Mouse (Mus musculus) midbrain, postnatal 0 days (tissue): ENCODE data around the gene Gpr4. TPM values are rescaled to one million over a fixed set of nuclear protein-coding genes. Genes with fewer than 3 reads are reported as not detected.

Source experiments
- ATAC-seq: fragments of 200-750 bp; cut with Nextera tagmentation; 2 replicates; pipeline ENCODE4 v1.8.0; 2017; ENCODE audit warnings: moderate number of reproducible peaks, mild to moderate bottlenecking, moderate TSS enrichment, moderate library complexity; ENCODE audit not compliant: low FRiP score
- DNase-seq: peaks from one replicate; pipeline ENCODE4 v3.0.0-alpha.2; 2015; ENCODE audit warnings: low spot score
- H3K27ac ChIP-seq: fragments of 300-500 bp; sonication (generic); 2 replicates; pipeline ENCODE4 v1.5.1; 2014; ENCODE audit warnings: low read depth, mild to moderate bottlenecking, low read length, mixed read lengths
- H3K27me3 ChIP-seq: fragments of 300-500 bp; sonication (generic); 2 replicates; pipeline ENCODE4 v1.6.1; 2014; ENCODE audit warnings: low read length, control low read depth, mixed read lengths; ENCODE audit not compliant: insufficient read depth
- H3K36me3 ChIP-seq: fragments of 300-500 bp; sonication (generic); 2 replicates; pipeline ENCODE4 v1.6.1; 2014; ENCODE audit warnings: low read length, control low read depth, mixed read lengths; ENCODE audit not compliant: insufficient read depth
- H3K4me1 ChIP-seq: fragments of 300-500 bp; sonication (generic); 2 replicates; pipeline ENCODE4 v1.6.1; 2014; ENCODE audit warnings: mild to moderate bottlenecking, control low read depth, antibody characterized with exemption, low read length, mixed read lengths; ENCODE audit not compliant: insufficient read depth
- H3K4me2 ChIP-seq: fragments of 300-500 bp; sonication (generic); 2 replicates; pipeline ENCODE4 v1.6.1; 2014; ENCODE audit warnings: low read depth, mild to moderate bottlenecking, low read length, mixed read lengths; ENCODE audit not compliant: poor library complexity, severe bottlenecking
- H3K4me3 ChIP-seq: fragments of 300-500 bp; sonication (generic); 2 replicates; pipeline ENCODE4 v1.5.1; 2014; ENCODE audit warnings: low read depth, mild to moderate bottlenecking, low read length, moderate library complexity
- H3K9ac ChIP-seq: fragments of 300-500 bp; sonication (generic); replicated peaks from 2 replicates; pipeline ENCODE4 v1.6.1; 2014; ENCODE audit warnings: mild to moderate bottlenecking, low read length, moderate library complexity, mixed read lengths; ENCODE audit not compliant: poor library complexity, severe bottlenecking
- H3K9me3 ChIP-seq: fragments of 300-500 bp; sonication (generic); 2 replicates; pipeline ENCODE4 v1.6.1; 2016; ENCODE audit warnings: low read length, control low read depth
- CTCF ChIP-seq: IDR thresholded peaks from 2 replicates; pipeline ENCODE4 v1.5.1; 2016; ENCODE audit warnings: antibody characterized with exemption, mild to moderate bottlenecking
- WGBS: fragments of 180-500 bp; shearing (Covaris S2); extraction: QIAGEN DNeasy Blood & Tissue Kit; methylation state at CpG from one replicate; pipeline ENCODE4 v1.1.7; 2014; 5-methylcytosine and 5-hydroxymethylcytosine counted together
- polyA plus RNA-seq: library from polyadenylated mRNA; unstranded; fragments of >200 nt; fragmentation: Nextera tagmentation; extraction: Ambion mirVana; gene quantifications from 2 replicates; pipeline ENCODE4 v1.2.1, GENCODE M21; 2015
- total RNA-seq: library from RNA; depleted of rRNA; stranded (reverse); fragments of >200 nt; gene quantifications from 2 replicates; pipeline ENCODE4 v1.2.3, GENCODE M21; 2014; rRNA removed

The Gpr4 gene
- total RNA-seq (3.1 and 4.7 TPM in 2 replicates), polyA plus RNA-seq (6.1 and 6.2 TPM in 2 replicates)

- H3K9ac ChIP-seq: peak within 1 kb of the TSS; percentile 51
- H3K27ac ChIP-seq: no peak within 1 kb of the TSS
- 0 out of 2 replicates have a peak, but pooled peaks have one; percentile 2 for TF ChIP-seq CTCF
- no peaks in the 10 kb centered on the region for H3K4me1 ChIP-seq
- DNase-seq: peak; percentile 17
- ATAC-seq: peak; percentile 39; the same call in 1 of the 2 replicates
- no peaks in the 10 kb centered on the region for H3K27me3 ChIP-seq
- H3K9me3 ChIP-seq: no peaks in the 10 kb centered on the region
- 3% methylated on average over 24 of the region's 30 CpGs for WGBS
- H3K4me2 ChIP-seq: peak within 1 kb of the TSS; percentile 72
- no peaks in the 10 kb centered on the region for H3K36me3 ChIP-seq
- peak within 1 kb of the TSS; percentile 45 for H3K4me3 ChIP-seq
Observed at GRCm38 (mm10) chr7:19211996-19212755, at the start of gene Gpr4. Gpr4 (plus strand) TSS chr7:19212538.

GRCm38 (mm10) chr7:19162928-19163327 is 49.4 kb upstream of the Gpr4 start:
- Histone ChIP-seq H3K4me2 (no peak overlapping the region), H3K9ac (no peak overlapping the region), H3K4me1 (peaks cover 8% of the 10 kb centered on the region; the same call in 1 of the 2 replicates), H3K27ac (no peak overlapping the region), H3K4me3 (no peak overlapping the region), H3K9me3 (no peaks in the 10 kb centered on the region), H3K27me3 (peaks cover 9% of the 10 kb centered on the region; the same call in 1 of the 2 replicates), H3K36me3 (no peaks in the 10 kb centered on the region)
- TF ChIP-seq CTCF: no peak
- ATAC-seq (no peak), DNase-seq (no peak)
- WGBS: 90% methylated on average over 7 of the region's 7 CpGs

GRCm38 (mm10) chr7:19163752-19164151 is 48.6 kb upstream of the Gpr4 start:
- H3K4me3 ChIP-seq: no peak overlapping the region
- no peak for TF ChIP-seq CTCF
- H3K9me3 ChIP-seq: no peaks in the 10 kb centered on the region
- peak overlapping the region; percentile 24; the same call in 1 of the 2 replicates for H3K4me2 ChIP-seq
- H3K27ac ChIP-seq: no peak overlapping the region
- peaks cover 9% of the 10 kb centered on the region; the same call in 1 of the 2 replicates for H3K27me3 ChIP-seq
- ATAC-seq: no peak
- no peak overlapping the region for H3K9ac ChIP-seq
- DNase-seq: no peak
- peaks cover 8% of the 10 kb centered on the region; the same call in 1 of the 2 replicates for H3K4me1 ChIP-seq
- no peaks in the 10 kb centered on the region for H3K36me3 ChIP-seq
- WGBS: 30% methylated on average over 12 of the region's 12 CpGs

- 2% methylated on average over 6 of the region's 6 CpGs for WGBS
- DNase-seq: no peak
- peak overlapping the region; percentile 24; the same call in 1 of the 2 replicates for H3K4me2 ChIP-seq
Observed at GRCm38 (mm10) chr7:19164189-19164588, 48.1 kb upstream of the Gpr4 start.

GRCm38 (mm10) chr7:19164978-19165377 is 47.4 kb upstream of the Gpr4 start:
- 6% methylated on average over 13 of the region's 13 CpGs for WGBS
- H3K36me3 ChIP-seq: no peaks in the 10 kb centered on the region
- H3K27me3 ChIP-seq: peaks cover 9% of the 10 kb centered on the region; the same call in 1 of the 2 replicates
- no peak overlapping the region for H3K9ac ChIP-seq
- no peak for ATAC-seq
- no peak for TF ChIP-seq CTCF
- no peak overlapping the region for H3K4me3 ChIP-seq
- peaks cover 3% of the 10 kb centered on the region; the same call in 1 of the 2 replicates for H3K4me1 ChIP-seq
- H3K4me2 ChIP-seq: peak overlapping the region; percentile 20
- no peaks in the 10 kb centered on the region for H3K9me3 ChIP-seq
- no peak for DNase-seq
- H3K27ac ChIP-seq: no peak overlapping the region

More at GRCm38 (mm10) chr7:19164189-19164588, 48.1 kb upstream of the Gpr4 start:
- H3K4me3 ChIP-seq: no peak overlapping the region
- peaks cover 9% of the 10 kb centered on the region; the same call in 1 of the 2 replicates for H3K27me3 ChIP-seq
- H3K27ac ChIP-seq: no peak overlapping the region
- H3K4me1 ChIP-seq: peaks cover 8% of the 10 kb centered on the region; the same call in 1 of the 2 replicates
- H3K9me3 ChIP-seq: no peaks in the 10 kb centered on the region
- no peak overlapping the region for H3K9ac ChIP-seq
- TF ChIP-seq CTCF: no peak
- H3K36me3 ChIP-seq: no peaks in the 10 kb centered on the region
- no peak for ATAC-seq
